Mouse (Mus musculus): ENCODE measurements at regions not wholly inside any gene's neighbourhood (a gene's known extent, or its start where the extent isn't known, plus 50 kb on each side); places are given as distances from the start of the nearest gene placed in this dataset.
A peak's percentile ranks its signal among the peaks of the same experiment; 100 is the strongest.

DNA sequence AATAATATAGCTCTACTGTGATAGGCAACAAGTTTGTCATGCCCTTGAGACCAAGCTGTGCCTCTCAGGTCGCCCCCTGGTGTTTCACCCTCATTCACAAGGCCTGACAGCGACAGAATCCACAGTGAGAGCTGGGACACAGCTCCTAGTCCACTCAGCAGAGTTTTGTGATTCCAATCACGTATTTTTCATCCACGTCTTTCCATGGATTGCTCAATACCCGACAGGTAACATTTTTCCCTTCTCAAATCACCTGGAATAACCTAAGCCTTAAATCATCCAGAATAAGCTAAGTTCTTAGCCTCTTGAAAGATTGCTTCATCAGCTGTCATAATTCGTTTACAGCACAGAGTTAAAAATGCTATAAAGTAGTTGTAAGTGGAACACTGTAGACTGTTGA is 211.3 kb downstream of the Ccdc91 start:
- DNase-seq = peak in 1 of 2 experiments; percentile 20

DNA sequence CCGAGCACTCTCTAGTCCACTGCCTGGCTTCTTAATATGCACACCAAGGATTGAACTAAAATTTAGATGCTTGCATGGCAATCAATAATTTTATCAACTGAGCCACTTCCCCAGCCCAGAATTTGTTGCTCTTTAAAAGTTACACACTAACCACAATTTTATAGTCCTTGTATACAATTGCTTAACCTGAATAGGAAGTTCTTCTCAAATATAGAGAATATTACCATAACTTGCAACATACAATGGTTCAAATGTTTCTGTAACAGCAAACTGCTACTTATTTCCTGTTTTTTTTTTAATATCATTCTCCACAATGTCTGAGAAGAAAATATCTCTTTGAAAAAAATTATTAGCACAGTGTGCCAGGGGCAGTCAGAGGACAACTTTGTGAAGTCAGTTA is 222.6 kb downstream of the Ccdc91 start:
- no peak for DNase-seq

DNA sequence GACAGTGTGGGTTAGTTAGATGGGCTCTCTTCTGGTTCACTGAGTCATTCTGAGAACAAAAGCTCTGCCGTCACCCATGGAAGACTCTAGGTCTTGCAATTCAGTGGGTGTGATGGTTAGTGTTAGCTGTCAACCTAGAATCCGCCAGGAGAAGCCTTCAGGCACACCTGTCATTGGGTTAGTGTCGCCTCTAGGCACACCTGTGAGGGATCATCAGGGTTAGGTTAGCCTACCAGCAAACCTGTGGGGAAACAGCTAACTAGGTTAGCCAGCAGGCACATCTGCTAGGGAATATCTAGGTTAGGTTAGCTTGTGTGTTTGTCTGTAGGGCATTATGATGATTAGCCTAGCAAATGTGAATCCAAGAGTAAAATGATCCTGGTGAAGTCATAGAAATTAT is 223.8 kb downstream of the Ccdc91 start:
- DNase-seq = no peak

DNA sequence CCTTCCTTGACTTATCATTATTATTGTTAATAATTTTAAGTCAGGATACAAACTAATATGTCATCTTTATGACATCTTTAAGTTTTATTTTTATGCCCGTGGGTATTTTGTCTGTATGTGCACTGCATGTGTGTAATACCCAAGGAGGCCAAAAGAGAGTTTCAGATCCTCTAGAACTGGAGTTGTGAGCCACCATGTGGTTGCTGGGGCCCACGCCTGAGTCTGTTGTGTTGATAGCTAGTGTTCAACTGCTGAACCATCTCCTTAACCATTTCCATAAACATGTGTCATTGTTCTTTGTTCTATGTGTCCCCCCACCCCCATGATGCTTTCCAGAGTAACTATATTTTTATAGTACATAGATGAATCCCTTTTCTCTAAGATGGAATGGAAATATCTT is 225.0 kb downstream of the Ccdc91 start:
- DNase-seq = no peak

DNA sequence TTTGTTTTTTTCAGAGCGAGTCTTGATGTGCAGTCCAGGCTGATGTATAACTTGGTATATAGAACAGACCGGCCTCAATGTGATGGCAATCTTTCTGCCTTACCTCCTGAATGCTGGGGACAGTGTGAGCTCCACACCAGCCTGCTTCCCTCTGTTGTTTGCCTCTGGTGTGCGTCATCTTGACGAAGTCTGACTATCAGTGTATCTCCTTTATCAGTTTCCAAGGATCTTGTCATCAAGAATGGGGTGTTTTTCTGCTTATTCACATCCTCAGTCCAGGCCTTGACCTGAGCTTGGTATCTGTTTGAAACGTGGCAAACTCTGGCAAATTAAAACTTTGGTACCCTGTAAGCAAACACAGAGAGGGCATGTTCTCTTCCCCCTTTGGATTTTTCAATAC is 226.3 kb downstream of the Ccdc91 start:
- no peak for DNase-seq

DNA sequence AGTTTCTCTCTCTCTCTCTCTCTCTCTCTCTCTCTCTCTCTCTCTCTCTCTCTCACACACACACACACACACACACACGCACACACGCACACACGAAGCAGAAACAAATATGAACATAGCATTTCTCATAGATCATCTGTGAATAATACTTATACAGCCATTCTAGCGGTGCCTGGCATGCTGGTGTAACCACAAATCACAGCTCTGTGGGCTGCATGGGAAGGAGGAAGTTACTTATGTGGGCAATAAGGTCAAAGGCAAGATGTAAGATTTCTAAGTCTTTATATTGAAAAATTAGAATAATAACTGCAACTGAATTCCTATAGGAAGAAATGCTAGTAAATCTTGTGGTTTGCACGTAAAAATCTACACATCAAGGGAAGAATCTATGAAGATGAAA is 228.7 kb downstream of the Ccdc91 start:
- no peak for DNase-seq

DNA sequence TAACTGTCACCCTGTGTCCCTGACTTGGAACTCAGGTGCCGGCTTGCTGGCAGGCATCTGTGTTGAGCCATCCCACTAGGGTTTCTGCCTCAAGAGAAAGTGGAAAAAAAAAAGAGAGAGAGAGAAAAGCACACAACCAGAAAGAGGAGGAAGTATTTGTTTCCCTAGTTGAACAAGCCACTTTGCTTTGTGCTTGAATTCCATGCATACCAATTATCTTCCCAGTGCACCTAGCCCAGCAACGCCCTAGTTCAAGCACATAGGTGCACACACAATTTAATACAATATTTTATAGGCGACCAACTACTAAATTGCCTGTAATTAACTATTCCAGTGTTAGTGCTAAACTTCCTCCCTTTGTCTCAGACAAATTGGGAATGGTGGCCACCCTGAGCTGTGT is 230.3 kb downstream of the Ccdc91 start:
- no peak for DNase-seq

DNA sequence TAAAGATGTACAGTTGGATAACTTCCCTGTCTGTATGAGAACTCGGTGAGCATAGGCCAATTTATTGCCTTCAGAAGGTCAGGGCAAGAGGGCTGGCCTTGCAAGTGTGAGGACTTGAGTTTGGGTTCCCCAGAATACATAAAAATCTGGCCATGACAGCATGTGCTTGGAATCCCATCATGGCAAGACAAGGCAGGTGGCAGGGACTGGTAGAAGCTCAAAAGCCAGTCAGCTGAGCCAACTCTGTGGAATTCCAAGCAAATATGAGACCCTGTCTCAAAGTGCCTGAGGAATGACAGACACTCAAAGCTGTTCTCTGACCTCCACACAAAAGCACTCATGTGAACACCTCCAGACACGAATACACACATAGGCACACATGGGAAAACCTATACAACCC is 231.1 kb downstream of the Ccdc91 start:
- DNase-seq = no peak

DNA sequence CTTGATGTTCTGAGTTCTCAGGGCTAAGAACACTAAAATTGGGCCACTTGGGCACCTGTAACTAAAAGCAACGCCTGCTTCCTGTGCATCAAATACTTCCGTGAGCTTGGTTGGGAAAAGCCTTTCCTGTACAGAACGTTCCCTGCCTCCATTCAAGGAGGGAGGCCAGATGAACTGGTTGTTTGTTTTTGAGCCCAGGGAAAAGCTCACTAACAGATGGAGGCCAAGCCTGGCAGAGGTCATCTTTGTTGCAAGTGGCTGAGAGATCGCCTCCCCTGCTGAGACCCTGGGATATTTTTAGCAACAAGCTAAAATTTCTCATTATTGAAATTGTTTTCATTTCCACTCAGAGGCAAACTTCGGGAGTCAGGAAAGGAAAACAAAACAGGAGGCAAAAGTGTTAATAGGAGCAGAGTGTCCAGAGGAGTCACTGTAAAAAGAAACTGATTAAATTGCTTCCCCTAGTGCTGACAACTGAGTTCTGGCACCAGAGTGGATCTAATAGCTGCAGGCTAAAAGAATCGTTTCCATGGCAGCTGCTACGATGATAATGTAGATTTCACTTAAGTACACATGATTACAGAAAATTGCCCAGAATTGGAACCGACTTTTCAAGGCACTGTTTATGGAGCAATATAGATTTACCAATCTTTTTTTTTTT is 242.6 kb downstream of the Ccdc91 start:
- peak; percentile 24 to 42 for DNase-seq

DNA sequence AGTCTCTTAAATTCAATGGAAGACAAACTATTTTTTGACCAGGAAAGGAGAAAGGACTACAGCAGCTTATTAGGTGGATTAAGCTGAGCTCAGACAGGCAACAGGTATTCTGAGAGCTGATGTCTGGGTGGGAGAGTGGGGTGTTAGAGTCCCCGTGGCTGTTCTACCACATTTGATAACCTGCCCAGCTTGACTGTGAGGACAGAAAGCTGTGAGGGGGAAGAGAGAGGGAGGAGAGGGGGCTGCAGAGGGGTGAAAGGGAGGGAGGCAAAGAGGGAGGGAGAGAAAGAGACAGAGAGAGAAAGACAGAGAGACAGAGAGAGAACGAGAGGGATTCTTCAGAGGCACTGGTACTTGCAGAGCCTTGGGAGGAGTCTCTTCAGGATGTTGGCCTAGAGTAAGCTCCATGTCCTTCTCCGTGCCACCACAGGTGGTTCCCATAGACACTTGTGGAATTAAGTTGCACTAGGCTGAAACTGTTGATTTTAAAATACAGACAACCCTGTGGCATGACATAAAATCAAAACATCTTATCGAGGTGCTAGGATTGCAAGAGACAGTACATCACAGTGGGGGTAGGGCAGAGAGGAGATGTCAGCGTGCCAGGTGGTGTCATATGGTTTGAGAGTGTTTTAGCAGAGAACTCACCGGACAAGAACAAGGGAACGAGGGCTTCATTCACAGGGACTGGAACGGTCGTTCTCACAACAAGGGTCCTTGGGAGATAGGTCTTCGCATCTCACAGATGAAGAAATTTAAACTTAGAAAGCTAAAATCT is 243.3 kb downstream of the Ccdc91 start:
- no peak for DNase-seq

DNA sequence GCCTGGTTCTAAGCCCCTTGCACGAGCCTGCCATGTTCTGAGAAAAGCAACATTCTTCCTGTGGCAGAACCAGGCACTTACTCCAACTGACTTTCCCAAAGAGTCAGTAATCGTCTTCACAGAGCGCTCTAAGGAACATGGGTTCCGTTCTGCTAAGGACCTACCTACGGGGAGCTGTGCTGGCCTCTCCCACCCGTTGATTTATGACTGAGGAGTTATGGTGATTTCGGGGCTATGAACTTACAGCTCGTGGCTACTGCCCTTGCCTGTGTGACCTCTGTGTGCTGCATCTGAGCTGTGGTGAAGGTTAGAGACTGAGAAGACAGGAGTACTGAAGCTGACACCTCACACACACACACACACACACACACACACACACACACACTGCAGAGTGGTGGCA is 243.9 kb downstream of the Ccdc91 start:
- no peak for DNase-seq

DNA sequence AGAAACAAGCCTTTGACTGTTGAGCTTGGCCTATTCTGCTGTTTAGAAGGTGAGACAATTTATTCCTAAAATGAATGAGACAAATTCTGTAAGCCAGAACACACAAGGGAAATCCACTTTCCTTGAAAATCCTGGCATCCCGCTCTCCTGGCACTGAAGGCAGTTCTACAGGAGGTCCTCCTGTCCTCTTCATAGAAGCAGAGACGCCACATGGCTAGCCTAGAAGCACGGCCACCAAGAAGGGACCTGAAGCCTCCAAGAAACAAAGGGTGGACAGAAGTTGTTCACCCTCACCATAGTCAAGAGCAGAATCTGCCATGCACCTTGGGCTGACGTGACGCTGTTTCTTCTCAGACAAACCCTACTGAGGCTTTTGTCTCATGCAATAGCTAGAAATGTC is 247.7 kb downstream of the Ccdc91 start:
- DNase-seq = no peak

DNA sequence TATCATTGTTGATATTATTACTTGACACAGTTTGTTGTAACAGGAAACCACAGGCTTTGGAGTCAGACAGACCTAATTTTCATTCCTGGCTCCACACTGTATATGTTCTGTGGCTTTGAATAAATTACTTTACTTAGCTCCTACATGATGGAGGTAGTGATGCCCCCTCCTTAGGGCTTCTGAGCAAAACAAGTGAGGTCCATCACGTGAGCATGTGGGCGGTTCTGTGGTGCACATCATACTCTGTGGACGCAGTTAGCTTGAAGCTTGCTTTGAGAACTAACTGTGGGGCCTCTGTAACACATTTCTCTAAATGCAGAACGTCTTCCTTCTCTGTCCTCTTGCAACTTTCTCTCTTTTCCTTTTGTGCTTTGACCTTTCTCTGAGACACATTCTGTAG is 251.4 kb downstream of the Ccdc91 start:
- no peak for DNase-seq

DNA sequence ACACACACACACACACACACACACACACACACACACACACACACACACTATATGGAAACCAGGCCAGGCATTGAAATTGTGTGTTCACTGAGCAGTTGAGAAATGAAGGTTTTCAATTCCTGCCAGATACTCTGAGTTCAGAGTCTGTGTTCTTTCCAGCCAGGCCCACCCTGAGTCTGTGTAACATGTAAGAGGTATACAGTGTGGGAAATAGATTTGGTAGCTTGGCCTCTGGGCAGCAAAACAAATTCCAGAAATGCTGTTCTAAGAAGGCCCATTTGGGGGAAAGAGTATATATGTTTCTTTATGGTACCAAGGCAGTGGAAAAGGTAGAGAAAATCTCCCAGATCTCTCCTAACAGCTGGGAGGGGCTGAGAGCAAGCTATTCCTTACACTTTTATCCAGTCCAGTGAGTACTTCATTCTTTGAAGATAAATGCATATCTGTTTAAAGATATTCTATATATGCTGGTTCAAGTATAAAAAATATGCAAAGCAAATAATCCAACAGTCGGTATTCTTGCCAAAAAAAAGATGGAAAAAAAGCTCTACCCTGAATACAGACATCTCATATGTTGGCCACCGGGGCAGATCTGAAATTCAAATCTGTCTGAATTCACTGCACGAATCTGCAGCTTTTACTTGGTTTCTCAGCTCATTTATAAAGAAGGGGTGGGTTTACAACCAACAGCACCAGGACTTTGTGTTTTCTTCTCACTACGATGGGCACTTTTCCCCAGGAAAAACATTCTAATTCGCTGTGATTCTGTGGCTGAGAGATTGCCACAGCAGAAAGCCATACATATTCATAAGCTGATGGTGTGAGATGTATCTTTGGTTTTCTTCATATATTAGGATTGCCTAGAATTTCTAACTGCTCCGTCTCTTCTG is 252.3 kb downstream of the Ccdc91 start:
- no peak for DNase-seq

DNA sequence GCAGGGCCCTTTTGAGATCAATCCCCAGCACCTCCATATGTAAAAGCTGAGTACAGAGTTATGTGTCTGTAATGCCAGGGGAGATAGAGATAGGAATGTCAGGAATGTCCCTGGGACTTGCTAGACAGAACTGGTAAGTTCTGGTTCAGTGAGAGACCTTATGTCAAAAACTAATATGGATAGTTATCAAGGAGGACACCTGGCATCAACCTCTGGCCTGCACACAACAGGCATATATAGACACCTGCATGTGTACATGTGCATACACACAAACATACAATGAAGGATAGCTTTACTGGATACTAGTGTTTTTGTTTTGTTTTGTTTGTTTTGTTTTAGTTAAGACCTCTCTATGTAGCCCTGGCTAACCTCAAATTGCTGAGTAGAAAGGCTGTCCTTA is 254.1 kb downstream of the Ccdc91 start:
- no peak for DNase-seq

DNA sequence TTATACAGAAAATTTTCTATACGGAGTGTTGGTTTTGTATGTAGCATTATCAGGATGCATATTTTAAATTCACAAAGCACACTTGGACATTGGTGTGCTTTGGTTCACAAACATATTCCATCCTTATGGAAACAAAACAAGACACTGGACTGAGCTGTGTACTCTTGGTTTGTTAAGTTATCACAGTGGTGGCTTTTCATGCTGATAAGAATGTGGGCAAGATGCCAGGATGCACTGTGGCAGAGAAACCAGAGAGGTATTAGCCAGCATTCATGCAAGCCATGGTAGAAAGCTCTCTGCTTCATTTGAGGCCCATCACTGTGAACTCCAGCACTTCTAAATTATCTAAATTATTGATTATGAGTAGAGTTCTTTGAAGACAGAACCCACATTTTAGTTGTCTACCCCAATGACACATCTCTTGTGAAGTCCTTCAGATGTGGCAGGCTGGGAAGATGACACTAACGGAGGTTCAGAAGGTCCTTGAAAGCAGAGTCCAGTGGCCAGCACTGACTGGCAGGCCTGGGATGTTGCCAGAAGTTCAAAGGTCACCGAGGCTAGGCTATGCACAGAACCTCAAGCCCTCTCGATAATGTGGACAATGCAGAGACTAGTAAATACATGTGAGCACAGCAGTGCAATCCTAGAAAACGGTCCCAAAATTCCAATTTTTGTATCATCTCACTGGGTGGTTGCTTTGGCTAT is 263.1 kb downstream of the Ccdc91 start:
- no peak for DNase-seq

DNA sequence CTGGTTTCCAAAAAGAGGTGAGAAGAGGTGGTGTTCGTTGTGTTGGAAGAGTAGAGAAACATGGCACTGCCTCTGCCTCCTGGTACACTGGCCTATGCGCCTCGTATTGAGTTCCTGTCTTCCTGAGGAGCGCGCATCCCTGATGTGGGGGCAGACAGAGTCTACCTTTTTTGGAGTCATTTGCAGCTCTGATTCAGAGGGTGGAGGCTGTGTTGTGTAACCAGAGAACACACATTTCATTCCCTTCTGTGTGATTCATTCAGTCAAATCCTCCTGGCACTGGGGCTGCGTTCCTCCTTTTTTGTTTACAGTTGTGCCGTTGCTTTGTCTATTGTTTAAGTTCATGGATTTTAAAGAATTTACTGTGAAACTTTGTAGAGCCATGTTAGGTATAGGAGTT is 265.8 kb downstream of the Ccdc91 start:
- peak in 1 of 2 experiments; percentile 3 for DNase-seq

DNA sequence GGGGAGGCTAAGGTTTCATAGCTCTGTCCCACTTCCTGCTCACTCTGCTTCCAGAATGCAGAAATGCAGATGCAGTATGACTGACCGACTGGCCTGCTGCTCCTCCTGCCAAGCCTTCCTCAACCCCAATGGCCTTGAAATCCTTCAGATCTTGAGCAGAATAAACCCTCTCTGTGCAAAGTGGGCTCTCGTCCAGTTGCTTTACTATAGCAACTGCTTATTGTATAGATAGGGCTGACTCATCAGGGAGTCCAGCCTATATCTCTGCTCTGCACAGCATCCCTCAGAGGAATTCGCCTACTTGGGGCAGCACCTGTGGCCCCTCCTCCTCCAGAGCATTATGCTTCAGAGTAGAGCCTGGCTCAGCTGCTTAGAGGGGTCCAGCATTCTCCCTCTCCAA is 268.5 kb downstream of the Ccdc91 start:
- DNase-seq = no peak

DNA sequence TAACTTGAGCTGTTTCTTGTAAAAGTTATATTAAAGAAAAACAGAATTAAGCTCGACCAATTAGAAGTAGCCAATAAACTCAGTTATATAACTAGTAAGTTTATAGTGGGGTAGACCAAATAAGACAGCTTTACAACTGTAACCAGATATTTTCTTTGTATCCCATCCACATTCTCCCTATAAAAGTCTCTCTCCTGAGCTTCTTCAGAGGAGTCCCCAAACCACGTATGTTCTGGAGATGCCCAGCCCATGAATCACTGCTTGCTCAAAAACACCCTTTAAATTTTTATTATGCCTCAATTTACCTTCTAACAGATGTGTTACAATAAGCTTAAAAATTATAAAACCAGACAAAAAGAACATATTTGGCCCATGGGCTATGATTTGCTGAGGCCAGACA is 270.1 kb downstream of the Ccdc91 start:
- DNase-seq = no peak

DNA sequence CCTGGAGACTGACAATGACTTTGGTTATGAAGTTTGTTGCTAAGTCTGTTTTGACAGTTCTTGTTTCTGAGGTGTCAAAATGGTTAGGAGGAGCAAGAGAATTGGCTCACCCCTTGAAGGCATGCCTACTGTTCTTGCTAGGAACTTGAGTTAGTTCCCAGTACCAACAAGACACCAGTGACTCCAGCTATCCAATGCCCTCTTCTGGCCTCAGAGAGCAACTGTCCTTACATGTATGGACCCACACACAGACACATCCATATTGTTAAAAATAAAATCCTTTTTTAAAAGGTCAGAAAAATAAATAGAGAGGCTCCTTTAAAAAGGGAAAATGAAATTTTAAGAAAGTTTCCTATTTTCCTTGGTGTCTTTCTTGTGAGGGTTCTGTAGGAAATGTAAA is 272.3 kb downstream of the Ccdc91 start:
- DNase-seq = no peak

DNA sequence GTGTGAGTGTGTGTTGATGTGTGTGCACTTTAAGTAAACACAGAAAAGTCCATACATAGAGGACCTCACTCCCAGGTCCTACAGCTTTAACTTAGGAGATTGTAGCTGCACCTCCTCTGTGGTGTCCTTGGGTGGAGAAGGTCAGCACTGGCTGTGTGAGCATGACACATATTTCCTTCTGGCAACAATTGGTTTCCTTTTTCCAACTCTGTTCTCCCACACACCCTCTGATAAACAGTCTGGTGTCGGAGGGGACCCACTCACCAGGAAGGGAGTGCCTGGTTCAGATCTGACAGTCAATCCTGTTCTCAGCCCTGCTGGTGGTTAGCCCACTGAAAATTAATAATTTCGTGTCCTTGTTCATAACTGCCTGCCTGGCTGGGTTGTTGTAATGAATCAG is 276.7 kb downstream of the Ccdc91 start:
- DNase-seq = peak; percentile 47 to 52

DNA sequence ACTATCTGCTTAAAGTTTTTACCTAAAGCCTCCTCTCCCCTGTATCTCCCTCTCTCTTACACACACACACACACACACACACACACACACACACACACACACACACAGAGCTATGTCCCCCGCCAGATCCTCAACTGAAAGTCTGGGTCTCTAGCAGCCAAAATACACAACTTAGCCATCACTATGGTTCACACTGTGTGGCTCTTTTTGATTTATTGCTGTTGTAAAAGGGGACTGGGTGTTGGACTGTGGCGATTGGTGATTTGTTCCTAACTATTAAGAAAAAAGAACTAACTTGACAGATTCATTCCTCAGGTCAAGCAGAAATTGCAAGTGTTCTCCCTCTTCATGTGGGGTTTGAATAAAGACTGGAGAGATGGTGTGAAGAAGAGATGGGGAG is 278.2 kb downstream of the Ccdc91 start:
- DNase-seq = no peak

Data from lung, adult 18-20 months (tissue).